Mouse (Mus musculus) C3H10T1/2 (cell line): ENCODE results near the gene Fcho1. TPM values are rescaled to one million over a fixed set of nuclear protein-coding genes. Genes with fewer than 3 reads are reported as not detected.

Experiments used
- polyA plus RNA-seq, 2 experiments: library from polyadenylated mRNA; unstranded; fragments of >200 nt; fragmentation: generic; extraction: Trizol; gene quantifications; one replicate each; pipeline ENCODE4 v1.2.1; 2012; ENCODE audit warnings: missing spikeins in 2 of 2

Gene Fcho1
- under 1 TPM in 1 of 2 experiments, not detected in 1; 0.01 TPM for polyA plus RNA-seq

GRCm38 (mm10) chr8:71725122-71725924 lies at the start of gene Fcho1:
Gene Fcho1 (minus strand): TSS chr8:71725716.

GRCm38 (mm10) chr8:71701414-71702086 lies 24.0 kb downstream of the Fcho1 start, which contains the start of gene B3gnt3:
Gene B3gnt3 (minus strand): TSS chr8:71701789.

GRCm38 (mm10) chr8:71689028-71689427 lies 36.5 kb downstream of the Fcho1 start, which contains the start of gene Insl3:
Gene Insl3 (plus strand): TSS chr8:71689214.

GRCm38 (mm10) chr8:71676020-71676741 lies 49.3 kb downstream of the Fcho1 start, which contains the start of gene Jak3:
Gene Jak3 (plus strand): TSS chr8:71676296.

GRCm38 (mm10) chr8:71671549-71671965 lies 54.0 kb downstream of the Fcho1 start, which contains the start of gene Unc13a:
Gene Unc13a (minus strand): TSS chr8:71671757.

Other genes with a start within 250 kb of the Fcho1 start
- gene Ano8, start 239.8 kb downstream of the Fcho1 start, polyA plus RNA-seq = 10 to 100 TPM in 1 of 2 experiments, 1 to 10 TPM in 1; 4.6 to 25.7 TPM
- 10 to 100 TPM; 16.4 to 24.2 TPM for gene Gtpbp3, start 237.6 kb downstream of the Fcho1 start, polyA plus RNA-seq
- 1 to 10 TPM in 1 of 2 experiments, under 1 TPM in 1; 0.33 to 1.3 TPM for gene Plvap, start 214.0 kb downstream of the Fcho1 start, polyA plus RNA-seq
- under 1 TPM; 0.01 to 0.32 TPM for gene Ccdc194, start 200.0 kb downstream of the Fcho1 start, polyA plus RNA-seq
- gene Bst2, start 188.3 kb downstream of the Fcho1 start, polyA plus RNA-seq = 10 to 100 TPM; 11.1 to 98.6 TPM
- gene Mvb12a, start 182.8 kb downstream of the Fcho1 start, polyA plus RNA-seq = 100 to 1,000 TPM; 101 to 142 TPM
- not detected for gene Tmem221, start 166.8 kb downstream of the Fcho1 start, polyA plus RNA-seq
- under 1 TPM in 1 of 2 experiments, not detected in 1; 0.04 TPM for gene Nxnl1, start 159.1 kb downstream of the Fcho1 start, polyA plus RNA-seq
- 10 to 100 TPM; 10.5 to 16.2 TPM for gene Slc27a1, start 156.8 kb downstream of the Fcho1 start, polyA plus RNA-seq
- gene Pgls, start 133.5 kb downstream of the Fcho1 start, polyA plus RNA-seq = 100 to 1,000 TPM; 229 to 539 TPM
- 1 to 10 TPM in 1 of 2 experiments, under 1 TPM in 1; 0.47 to 4.4 TPM for gene Fam129c, start 128.1 kb downstream of the Fcho1 start, polyA plus RNA-seq
- 10 to 100 TPM; 23.2 to 50.3 TPM for gene Colgalt1, start 114.7 kb downstream of the Fcho1 start, polyA plus RNA-seq
- gene Unc13a, start 54.0 kb downstream of the Fcho1 start, polyA plus RNA-seq = under 1 TPM; 0.51 to 0.96 TPM
- gene Jak3, start 49.4 kb downstream of the Fcho1 start, polyA plus RNA-seq = 1 to 10 TPM; 1.3 to 4.2 TPM
- 1 to 10 TPM in 1 of 2 experiments, under 1 TPM in 1; 0.28 to 2.8 TPM for gene Insl3, start 36.5 kb downstream of the Fcho1 start, polyA plus RNA-seq
- gene B3gnt3, start 23.9 kb downstream of the Fcho1 start, polyA plus RNA-seq = not detected
- under 1 TPM in 1 of 2 experiments, not detected in 1; 0.12 TPM for gene Zfp709, start 156.3 kb upstream of the Fcho1 start, polyA plus RNA-seq
- gene Zfp882, start 182.9 kb upstream of the Fcho1 start, polyA plus RNA-seq = under 1 TPM; 0.02 to 0.96 TPM
- 1 to 10 TPM in 1 of 2 experiments, under 1 TPM in 1; 0.18 to 2.3 TPM for gene Zfp617, start 182.9 kb upstream of the Fcho1 start, polyA plus RNA-seq
- 1 to 10 TPM in 1 of 2 experiments, under 1 TPM in 1; 0.63 to 1.8 TPM for gene Zfp961, start 225.3 kb upstream of the Fcho1 start, polyA plus RNA-seq